Mouse (Mus musculus) cerebellum, postnatal 14 days (tissue): ENCODE results near the gene Gas7.

Experiments
- DNase-seq, 2 experiments: peaks; one replicate each; pipeline ENCODE4 v3.0.0; 2021; ENCODE audit warnings: mixed read lengths in 2 of 2

Gene Gas7

GRCm38 (mm10) chr11:67489647-67490175, 34.5 kb downstream of the Gas7 start:
- DNase-seq: no peak

GRCm38 (mm10) chr11:67496796-67497195, 41.6 kb downstream of the Gas7 start:
- DNase-seq: no peak

GRCm38 (mm10) chr11:67500115-67500514, 44.9 kb downstream of the Gas7 start:
- DNase-seq: no peak

GRCm38 (mm10) chr11:67501468-67502244, 46.4 kb downstream of the Gas7 start:
- DNase-seq: peak; percentile 76 to 77

GRCm38 (mm10) chr11:67509219-67509876, 54.1 kb downstream of the Gas7 start:
- no peak for DNase-seq

- DNase-seq: no peak
These were observed 55.6 kb downstream of the Gas7 start for GRCm38 (mm10) chr11:67510831-67511230.

GRCm38 (mm10) chr11:67513001-67513400, 57.8 kb downstream of the Gas7 start:
- DNase-seq: peak; percentile 61 to 65

GRCm38 (mm10) chr11:67514401-67514800, 59.2 kb downstream of the Gas7 start:
- peak in 1 of 2 experiments; percentile 29 for DNase-seq

GRCm38 (mm10) chr11:67515020-67515911, 60.0 kb downstream of the Gas7 start:
- DNase-seq: no peak

- no peak for DNase-seq
These were observed 60.7 kb downstream of the Gas7 start for GRCm38 (mm10) chr11:67515912-67516305.

- DNase-seq: peak in 1 of 2 experiments; percentile 54
These were observed 62.5 kb downstream of the Gas7 start for GRCm38 (mm10) chr11:67517748-67518147.

- DNase-seq: peak; percentile 76
These were observed 63.7 kb downstream of the Gas7 start for GRCm38 (mm10) chr11:67518985-67519384.

- no peak for DNase-seq
These were observed 67.4 kb downstream of the Gas7 start for GRCm38 (mm10) chr11:67522671-67523070.

GRCm38 (mm10) chr11:67523806-67524205, 68.6 kb downstream of the Gas7 start:
- DNase-seq: no peak

- DNase-seq: no peak
These were observed 69.5 kb downstream of the Gas7 start for GRCm38 (mm10) chr11:67524731-67525130.

GRCm38 (mm10) chr11:67525841-67526240, 70.6 kb downstream of the Gas7 start:
- DNase-seq: no peak

- DNase-seq: no peak
These were observed 71.6 kb downstream of the Gas7 start for GRCm38 (mm10) chr11:67526621-67527545.

GRCm38 (mm10) chr11:67531286-67531685, 76.0 kb downstream of the Gas7 start:
- DNase-seq: no peak

- DNase-seq: no peak
These were observed 76.8 kb downstream of the Gas7 start for GRCm38 (mm10) chr11:67531926-67532565.

GRCm38 (mm10) chr11:67532728-67533127, 77.5 kb downstream of the Gas7 start:
- no peak for DNase-seq

- no peak for DNase-seq
These were observed 77.9 kb downstream of the Gas7 start for GRCm38 (mm10) chr11:67533151-67533550.
